In the genomic region with DNA sequence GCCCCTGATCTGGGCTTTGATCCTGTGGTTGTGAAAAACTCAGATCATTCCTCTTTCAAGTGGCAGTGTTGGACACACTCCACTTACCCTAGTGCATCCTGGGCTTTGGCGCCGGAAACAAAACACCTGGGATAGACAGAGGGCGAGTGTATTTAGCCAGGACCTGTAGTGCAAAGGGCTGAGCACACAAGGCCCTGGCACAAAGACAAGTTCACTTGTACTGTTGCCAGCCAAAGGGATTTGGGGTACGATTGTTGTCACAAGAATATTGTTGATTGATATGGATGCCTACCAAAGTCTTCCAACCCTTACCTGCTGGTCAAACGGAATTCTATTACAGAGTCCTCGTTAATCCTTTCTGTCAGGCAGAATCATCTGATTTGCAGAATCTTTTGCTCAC, we compare ENCODE assay signal across 24 mouse cellular contexts.
"Had no signal": no experiment of that assay in that cellular context is flagged by ENCODE, and none has a peak within 500 bp of the region (broad histone marks: within the 10 kb centered on the region; RNA-seq: fewer than 3 reads in every experiment).

No protein-coding gene starts in this region.

- H3K27me3 ChIP-seq: heart, embryonic 12.5 days; hindbrain, embryonic 12.5 days; intestine, embryonic 15.5 days; limb, embryonic 12.5 days; liver, embryonic 13.5 days; liver, embryonic 15.5 days had no signal

- H3K4me1 ChIP-seq: heart, embryonic 10.5 days; heart, embryonic 12.5 days; hindbrain, embryonic 10.5 days; hindbrain, embryonic 12.5 days; intestine, embryonic 15.5 days; limb, embryonic 10.5 days; limb, embryonic 12.5 days; liver, embryonic 13.5 days; liver, embryonic 15.5 days had no signal

- H3K27ac ChIP-seq: gastrocnemius, adult 2 months; heart, embryonic 10.5 days; hindbrain, embryonic 10.5 days; hindbrain, embryonic 12.5 days; hindbrain, embryonic 14.5 days; intestine, embryonic 15.5 days; layer of hippocampus, adult 2 months; left cerebral cortex, adult 2 months; limb, embryonic 10.5 days; limb, embryonic 12.5 days; liver, embryonic 13.5 days; liver, embryonic 15.5 days had no signal

- H3K4me3 ChIP-seq: gastrocnemius, adult 2 months; heart, embryonic 10.5 days; heart, embryonic 12.5 days; hindbrain, embryonic 10.5 days; hindbrain, embryonic 12.5 days; intestine, embryonic 15.5 days; layer of hippocampus, adult 2 months; left cerebral cortex, adult 2 months; limb, embryonic 10.5 days; limb, embryonic 12.5 days; liver, embryonic 13.5 days; liver, embryonic 15.5 days had no signal

- DNase-seq: gastrocnemius, adult 2 months; gastrocnemius, postnatal 10 days; gastrocnemius, postnatal 25 days; heart, adult 18-20 months; heart, postnatal 10 days; heart, postnatal 4 days; kidney, adult 18-20 months; kidney, adult 8-10 months; kidney, postnatal 10 days; kidney, postnatal 25 days; kidney, postnatal 4 days; liver; liver, embryonic 13.5 days had no signal
